Mouse (Mus musculus): ENCODE results near the gene Hist1h3c. TPM values are rescaled to one million over a fixed set of nuclear protein-coding genes. Genes with fewer than 3 reads are reported as not detected.
A peak's percentile ranks its signal among the peaks of the same experiment; 100 is the strongest.

The Hist1h3c gene
- polyA plus RNA-seq, 1 experiment: 0.56 TPM

GRCm38 (mm10) chr13:23699767-23700166 lies 45.6 kb downstream of the Hist1h3c start:
- TF ChIP-seq CTCF (IDR thresholded peaks at IDR 0.05; ENCODE audit: extremely low read depth, insufficient read depth, low read length) (no peak), POLR2A (IDR thresholded peaks at IDR 0.05; ENCODE audit: extremely low read depth, insufficient read depth, low read length) (no peak)
- no peak overlapping the region for H3K4me3 ChIP-seq (ENCODE audit: insufficient read depth, low read length)
- H3K27ac ChIP-seq (ENCODE audit: insufficient read depth, low read length): no peak overlapping the region
- no peaks in the 10 kb centered on the region for H3K4me1 ChIP-seq (ENCODE audit: control insufficient read depth, insufficient read depth, low read length)

DNA sequence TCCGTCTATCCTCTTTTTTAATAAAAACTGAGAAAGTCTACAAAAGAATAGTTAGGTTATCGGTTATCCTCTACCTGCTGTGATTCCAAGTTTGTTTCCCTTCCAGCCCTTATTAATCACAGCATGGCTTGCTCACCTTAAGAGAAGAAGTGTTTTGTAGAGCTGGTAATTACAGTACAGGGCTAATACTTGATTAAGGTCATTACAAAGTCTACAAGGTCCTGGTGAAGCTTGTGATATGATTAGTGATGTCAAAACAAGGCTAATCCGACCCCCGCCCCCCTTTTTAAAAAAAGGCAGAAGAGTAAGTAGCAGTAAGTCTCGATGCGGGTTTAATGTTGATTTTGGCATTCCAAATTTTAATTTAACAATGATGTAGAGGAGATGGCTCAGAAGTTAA lies 46.4 kb downstream of the Hist1h3c start:
- no peak overlapping the region for H3K27ac ChIP-seq (ENCODE audit: insufficient read depth, low read length)
- no peaks in the 10 kb centered on the region for H3K4me1 ChIP-seq (ENCODE audit: control insufficient read depth, insufficient read depth, low read length)
- TF ChIP-seq CTCF (IDR thresholded peaks at IDR 0.05; ENCODE audit: extremely low read depth, insufficient read depth, low read length) (no peak), POLR2A (IDR thresholded peaks at IDR 0.05; ENCODE audit: extremely low read depth, insufficient read depth, low read length) (no peak)
- no peak overlapping the region for H3K4me3 ChIP-seq (ENCODE audit: insufficient read depth, low read length)

DNA sequence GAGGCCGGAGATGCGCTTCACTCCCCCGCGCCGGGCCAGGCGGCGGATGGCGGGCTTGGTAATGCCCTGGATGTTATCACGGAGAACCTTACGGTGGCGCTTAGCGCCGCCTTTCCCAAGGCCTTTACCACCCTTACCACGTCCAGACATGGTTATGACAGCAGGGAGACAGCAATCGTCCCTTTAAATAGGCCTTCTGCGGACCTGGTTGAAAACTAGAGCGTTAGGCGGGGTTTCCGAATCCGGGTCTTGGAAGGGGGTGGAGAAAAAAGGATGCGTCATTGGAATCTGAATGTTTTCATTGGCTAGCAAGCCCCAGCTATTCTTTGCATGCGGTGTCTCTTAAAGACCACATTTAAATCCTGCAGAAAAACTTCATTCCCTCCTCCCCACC lies 47.1 kb downstream of the Hist1h3c start, which contains the start of gene Hist1h4c:
TSS of gene Hist1h4c (minus strand) at position 155 of the 394 bp plus-strand sequence.
- TF ChIP-seq CTCF (IDR thresholded peaks at IDR 0.05; ENCODE audit: extremely low read depth, insufficient read depth, low read length) (no peak), POLR2A (IDR thresholded peaks at IDR 0.05; ENCODE audit: extremely low read depth, insufficient read depth, low read length) (peak; percentile 100)
- Histone ChIP-seq H3K4me1 (ENCODE audit: control insufficient read depth, insufficient read depth, low read length) (no peaks in the 10 kb centered on the region), H3K4me3 (ENCODE audit: insufficient read depth, low read length) (peak within 1 kb of the TSS; percentile 46), H3K27ac (ENCODE audit: insufficient read depth, low read length) (0 out of 2 replicates have a peak within 1 kb of the TSS, but pooled peaks have one; percentile 29)

- Histone ChIP-seq H3K4me3 (ENCODE audit: insufficient read depth, low read length) (peak overlapping the region; percentile 46), H3K4me1 (ENCODE audit: control insufficient read depth, insufficient read depth, low read length) (no peaks in the 10 kb centered on the region)
- TF ChIP-seq POLR2A (IDR thresholded peaks at IDR 0.05; ENCODE audit: extremely low read depth, insufficient read depth, low read length) (no peak), CTCF (IDR thresholded peaks at IDR 0.05; ENCODE audit: extremely low read depth, insufficient read depth, low read length) (peak; percentile 60)
Measured at GRCm38 (mm10) chr13:23697491-23698299, 47.7 kb downstream of the Hist1h3c start.

DNA sequence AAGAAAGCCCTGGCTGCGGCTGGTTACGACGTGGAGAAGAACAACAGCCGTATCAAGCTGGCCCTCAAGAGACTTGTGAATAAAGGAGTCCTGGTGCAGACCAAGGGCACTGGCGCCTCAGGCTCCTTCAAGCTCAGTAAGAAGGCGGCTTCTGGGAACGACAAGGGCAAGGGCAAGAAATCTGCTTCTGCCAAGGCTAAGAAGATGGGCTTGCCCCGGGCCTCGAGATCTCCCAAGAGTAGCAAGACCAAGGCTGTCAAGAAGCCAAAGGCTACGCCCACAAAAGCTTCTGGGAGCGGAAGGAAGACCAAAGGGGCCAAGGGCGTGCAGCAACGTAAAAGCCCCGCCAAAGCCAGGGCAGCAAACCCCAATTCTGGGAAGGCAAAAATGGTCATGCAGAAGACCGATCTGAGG lies 49.3 kb downstream of the Hist1h3c start:
- H3K4me3 ChIP-seq (ENCODE audit: insufficient read depth, low read length): no peak overlapping the region
- H3K4me1 ChIP-seq (ENCODE audit: control insufficient read depth, insufficient read depth, low read length): no peaks in the 10 kb centered on the region
- H3K27ac ChIP-seq (ENCODE audit: insufficient read depth, low read length): no peak overlapping the region
- no peak for TF ChIP-seq CTCF (IDR thresholded peaks at IDR 0.05; ENCODE audit: extremely low read depth, insufficient read depth, low read length)
- no peak for TF ChIP-seq POLR2A (IDR thresholded peaks at IDR 0.05; ENCODE audit: extremely low read depth, insufficient read depth, low read length)

More at GRCm38 (mm10) chr13:23697491-23698299, 47.7 kb downstream of the Hist1h3c start:
- 0 out of 2 replicates have a peak overlapping the region, but pooled peaks have one; percentile 29 for H3K27ac ChIP-seq (ENCODE audit: insufficient read depth, low read length)

DNA sequence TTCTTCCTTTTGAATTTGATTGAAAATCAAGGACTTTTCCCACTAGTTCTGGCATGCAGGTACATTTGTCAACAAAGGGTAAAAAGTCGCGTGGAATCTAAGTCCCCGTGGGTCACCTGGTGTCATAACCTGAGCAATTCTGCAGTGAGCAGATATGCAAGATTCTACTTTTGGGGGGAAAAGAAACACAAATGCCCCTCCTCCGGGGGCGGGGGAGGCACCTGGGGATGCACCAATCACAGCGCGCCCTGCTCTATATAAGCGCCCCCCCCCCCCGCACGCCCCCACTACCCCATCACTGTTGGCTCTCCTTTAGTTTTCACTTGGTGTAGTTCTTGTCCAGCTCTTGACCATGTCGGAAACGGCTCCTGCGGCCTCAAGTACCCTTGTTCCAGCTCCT lies 49.9 kb downstream of the Hist1h3c start, which contains the start of gene Hist1h1t:
TSS of gene Hist1h1t (plus strand) at position 301 of the 400 bp plus-strand sequence.
- no peak for TF ChIP-seq CTCF (IDR thresholded peaks at IDR 0.05; ENCODE audit: extremely low read depth, insufficient read depth, low read length)
- no peak within 1 kb of the TSS for H3K27ac ChIP-seq (ENCODE audit: insufficient read depth, low read length)

More for the DNA sequence above, 49.9 kb downstream of the Hist1h3c start, which contains the start of gene Hist1h1t:
- Histone ChIP-seq H3K4me3 (ENCODE audit: insufficient read depth, low read length) (no peak within 1 kb of the TSS), H3K4me1 (ENCODE audit: control insufficient read depth, insufficient read depth, low read length) (no peaks in the 10 kb centered on the region)

Other genes starting within 250 kb of the Hist1h3c start
- gene Hist1h4h, start 214.6 kb downstream of the Hist1h3c start, polyA plus RNA-seq (2012; rRNA removed): 20.7 and 34.8 TPM in 2 replicates
- gene Hist1h2af, start 211.7 kb downstream of the Hist1h3c start, polyA plus RNA-seq (2012; rRNA removed): 6.4 and 14.2 TPM in 2 replicates
- 0.74 and 0.92 TPM in 2 replicates for gene Hist1h3g, start 210.2 kb downstream of the Hist1h3c start, polyA plus RNA-seq (2012; rRNA removed)
- gene Hist1h2bh, start 202.2 kb downstream of the Hist1h3c start, polyA plus RNA-seq (2012; rRNA removed): 0.29 and 0.38 TPM in 2 replicates
- gene Hist1h3f, start 201.6 kb downstream of the Hist1h3c start, polyA plus RNA-seq (2012; rRNA removed): 0.73 TPM in 1 of 2 replicates, not detected in the other
- 4.5 and 13.1 TPM in 2 replicates for gene Hist1h4f, start 194.0 kb downstream of the Hist1h3c start, polyA plus RNA-seq (2012; rRNA removed)
- gene Hist1h1d, start 192.3 kb downstream of the Hist1h3c start, polyA plus RNA-seq (2012; rRNA removed): 0.04 and 0.08 TPM in 2 replicates
- 1.2 and 2.9 TPM in 2 replicates for gene Hist1h3e, start 183.2 kb downstream of the Hist1h3c start, polyA plus RNA-seq (2012; rRNA removed)
- gene Hist1h2ae, start 174.4 kb downstream of the Hist1h3c start, polyA plus RNA-seq (2012; rRNA removed): 0.50 and 1.1 TPM in 2 replicates
- gene Hist1h2bg, start 174.2 kb downstream of the Hist1h3c start, polyA plus RNA-seq (2012; rRNA removed): 7.8 and 11.4 TPM in 2 replicates
- gene Hist1h2bf, start 171.4 kb downstream of the Hist1h3c start, polyA plus RNA-seq (2012; rRNA removed): 0.67 TPM in 1 of 2 replicates, not detected in the other
- 0.32 and 0.92 TPM in 2 replicates for gene Hist1h2ad, start 171.2 kb downstream of the Hist1h3c start, polyA plus RNA-seq (2012; rRNA removed)
- 2.6 and 3.0 TPM in 2 replicates for gene Hist1h3d, start 169.8 kb downstream of the Hist1h3c start, polyA plus RNA-seq (2012; rRNA removed)
- 4.4 and 8.9 TPM in 2 replicates for gene Hist1h4d, start 164.0 kb downstream of the Hist1h3c start, polyA plus RNA-seq (2012; rRNA removed)
- gene Hist1h2be, start 124.5 kb downstream of the Hist1h3c start, polyA plus RNA-seq (2012; rRNA removed): 4.2 and 4.6 TPM in 2 replicates
- gene Hist1h1e, start 123.0 kb downstream of the Hist1h3c start, polyA plus RNA-seq (2012; rRNA removed): 4.0 and 4.6 TPM in 2 replicates
- gene Hist1h2ac, start 61.7 kb downstream of the Hist1h3c start, polyA plus RNA-seq (2012; rRNA removed): 1.2 and 1.5 TPM in 2 replicates
- 117 and 130 TPM in 2 replicates for gene Hist1h2bc, start 61.4 kb downstream of the Hist1h3c start, polyA plus RNA-seq (2012; rRNA removed)
- not detected in 2 replicates for gene Hist1h1t, start 49.8 kb downstream of the Hist1h3c start, polyA plus RNA-seq (2012; rRNA removed)
- 4.1 and 9.6 TPM in 2 replicates for gene Hist1h4c, start 47.1 kb downstream of the Hist1h3c start, polyA plus RNA-seq (2012; rRNA removed)
- 4.2 and 4.3 TPM in 2 replicates for gene Hfe, start 34.7 kb downstream of the Hist1h3c start, polyA plus RNA-seq (2012; rRNA removed)
- gene Hist1h1c, start 6.8 kb downstream of the Hist1h3c start, polyA plus RNA-seq (2012; rRNA removed): 42.1 and 42.4 TPM in 2 replicates
- gene Hist1h2bb, start 1.1 kb upstream of the Hist1h3c start, polyA plus RNA-seq (2012; rRNA removed): 0.79 and 1.9 TPM in 2 replicates
- gene Hist1h2ab, start 5.5 kb upstream of the Hist1h3c start, polyA plus RNA-seq (2012; rRNA removed): 1.6 and 1.9 TPM in 2 replicates
- gene Hist1h3b, start 6.7 kb upstream of the Hist1h3c start, polyA plus RNA-seq (2012; rRNA removed): 0.57 and 0.77 TPM in 2 replicates
- 3.7 and 8.3 TPM in 2 replicates for gene Hist1h4b, start 11.4 kb upstream of the Hist1h3c start, polyA plus RNA-seq (2012; rRNA removed)
- 4.2 and 9.6 TPM in 2 replicates for gene Hist1h4a, start 15.6 kb upstream of the Hist1h3c start, polyA plus RNA-seq (2012; rRNA removed)
- 0.57 and 1.4 TPM in 2 replicates for gene Hist1h3a, start 16.8 kb upstream of the Hist1h3c start, polyA plus RNA-seq (2012; rRNA removed)
- gene Hist1h1a, start 18.1 kb upstream of the Hist1h3c start, polyA plus RNA-seq (2012; rRNA removed): 0.55 and 0.77 TPM in 2 replicates
- gene Trim38, start 24.3 kb upstream of the Hist1h3c start, polyA plus RNA-seq (2012; rRNA removed): 0.19 and 0.21 TPM in 2 replicates
- gene Slc17a2, start 61.4 kb upstream of the Hist1h3c start, polyA plus RNA-seq (2012; rRNA removed): 0.06 TPM in 1 of 2 replicates, not detected in the other
- not detected in 2 replicates for gene Slc17a3, start 93.8 kb upstream of the Hist1h3c start, polyA plus RNA-seq (2012; rRNA removed)
- not detected in 2 replicates for gene Slc17a1, start 122.1 kb upstream of the Hist1h3c start, polyA plus RNA-seq (2012; rRNA removed)
- not detected in 2 replicates for gene Slc17a4, start 169.4 kb upstream of the Hist1h3c start, polyA plus RNA-seq (2012; rRNA removed)
- gene Hist1h2ba, start 188.6 kb upstream of the Hist1h3c start, polyA plus RNA-seq (2012; rRNA removed): not detected in 2 replicates
- gene Hist1h2aa, start 188.9 kb upstream of the Hist1h3c start, polyA plus RNA-seq (2012; rRNA removed): not detected in 2 replicates
- gene Scgn, start 245.6 kb upstream of the Hist1h3c start, polyA plus RNA-seq (2012; rRNA removed): 0.42 and 0.62 TPM in 2 replicates

All from cortical plate, adult 2 months (tissue).